Mouse (Mus musculus): Measurements from ENCODE around the gene Pi4k2a. TPM values are rescaled to one million over a fixed set of nuclear protein-coding genes. Genes with fewer than 3 reads are reported as not detected.

Pi4k2a gene
- polyA plus RNA-seq, 1 experiment from 2014 or later: 28.2 TPM

GRCm38 (mm10) chr19:42142757-42143156 is 52.5 kb downstream of the Pi4k2a start:
- Histone ChIP-seq H3K4me1 (replicated peaks) (peaks cover 8% of the 10 kb centered on the region), H3K27me3 (ENCODE audit: insufficient read depth, poor library complexity, severe bottlenecking) (peaks cover 26% of the 10 kb centered on the region), H3K9me3 (no peaks in the 10 kb centered on the region), H3K27ac (no peak overlapping the region), H3K4me3 (no peak overlapping the region), H3K36me3 (no peaks in the 10 kb centered on the region)
- DNase-seq (ENCODE audit: low spot score): no peak
- whole genome bisulfite sequencing: 80% methylated on average over 2 of the region's 2 CpGs

GRCm38 (mm10) chr19:42144067-42144466 is 53.8 kb downstream of the Pi4k2a start:
- peaks cover 22% of the 10 kb centered on the region for H3K4me1 ChIP-seq (replicated peaks)
- no peaks in the 10 kb centered on the region for H3K9me3 ChIP-seq
- DNase-seq (ENCODE audit: low spot score): no peak
- no peak overlapping the region for H3K27ac ChIP-seq
- H3K27me3 ChIP-seq (ENCODE audit: insufficient read depth, poor library complexity, severe bottlenecking): peaks cover 39% of the 10 kb centered on the region
- WGBS: 64% methylated on average over 6 of the region's 6 CpGs
- H3K4me3 ChIP-seq: no peak overlapping the region
- no peaks in the 10 kb centered on the region for H3K36me3 ChIP-seq

DNA sequence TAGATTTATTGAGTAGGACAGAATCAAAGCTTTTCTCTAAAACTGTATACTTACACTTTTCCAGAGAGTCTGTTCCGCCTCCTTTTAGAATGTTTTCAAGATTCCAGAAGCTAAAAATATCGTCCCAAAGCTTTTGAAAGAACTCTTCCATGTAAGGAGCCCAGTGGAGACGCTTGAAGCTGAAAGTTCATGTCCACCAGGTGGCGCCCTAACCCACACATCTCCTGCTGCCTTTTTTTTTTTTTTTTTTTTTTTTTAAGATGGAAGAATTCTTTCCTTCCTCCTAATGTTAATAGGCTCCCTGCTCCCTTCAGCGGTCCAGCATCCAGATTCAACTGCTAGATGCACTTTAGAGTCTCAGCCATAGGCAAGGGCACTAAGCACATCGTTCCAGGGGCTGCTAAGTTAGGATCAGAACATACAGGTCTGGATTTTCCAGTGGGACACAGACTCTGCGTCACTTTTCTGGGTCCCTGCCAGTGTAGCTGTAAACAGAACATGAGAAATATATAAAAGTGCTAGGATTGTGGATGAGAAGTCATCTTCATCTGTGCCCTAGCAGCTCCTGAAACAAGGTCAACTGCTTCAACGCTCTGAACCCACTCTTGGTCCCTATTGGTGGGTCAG is 54.4 kb downstream of the Pi4k2a start:
- 30% methylated on average over 8 of the region's 8 CpGs for WGBS

DNA sequence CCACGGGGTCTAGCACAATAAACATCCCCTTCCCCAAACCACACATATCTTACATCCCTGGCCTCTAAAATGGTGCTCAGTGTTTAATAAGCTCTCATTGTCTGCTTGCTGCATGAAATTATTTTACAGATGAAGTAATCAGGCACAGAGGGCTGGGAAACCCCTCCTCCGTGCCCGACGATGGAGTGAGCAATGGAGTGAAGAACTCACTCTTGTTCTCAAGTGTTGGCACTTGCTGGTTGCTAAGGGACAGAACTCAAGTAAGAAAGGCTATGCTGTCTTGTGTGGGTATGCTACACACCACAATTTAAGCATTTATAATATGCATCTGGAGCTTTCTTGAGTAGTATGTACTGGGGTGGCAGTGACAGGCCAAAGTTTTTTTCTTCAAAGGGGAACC is 54.9 kb downstream of the Pi4k2a start:
- Histone ChIP-seq H3K9me3 (no peaks in the 10 kb centered on the region), H3K36me3 (no peaks in the 10 kb centered on the region), H3K27ac (no peak overlapping the region), H3K4me1 (replicated peaks) (peaks cover 28% of the 10 kb centered on the region), H3K27me3 (ENCODE audit: insufficient read depth, poor library complexity, severe bottlenecking) (peaks cover 48% of the 10 kb centered on the region), H3K4me3 (no peak overlapping the region)
- no peak for DNase-seq (ENCODE audit: low spot score)
- WGBS: 66% methylated on average over 4 of the region's 4 CpGs

More for the DNA sequence above, 54.4 kb downstream of the Pi4k2a start:
- no peaks in the 10 kb centered on the region for H3K9me3 ChIP-seq
- H3K27ac ChIP-seq: no peak overlapping the region
- peaks cover 26% of the 10 kb centered on the region for H3K4me1 ChIP-seq (replicated peaks)
- peaks cover 45% of the 10 kb centered on the region for H3K27me3 ChIP-seq (ENCODE audit: insufficient read depth, poor library complexity, severe bottlenecking)
- H3K4me3 ChIP-seq: no peak overlapping the region
- H3K36me3 ChIP-seq: no peaks in the 10 kb centered on the region
- DNase-seq (ENCODE audit: low spot score): peak; percentile 81

GRCm38 (mm10) chr19:42145731-42146130 is 55.5 kb downstream of the Pi4k2a start:
- Histone ChIP-seq H3K27ac (no peak overlapping the region), H3K36me3 (no peaks in the 10 kb centered on the region), H3K9me3 (no peaks in the 10 kb centered on the region), H3K4me3 (no peak overlapping the region), H3K27me3 (ENCODE audit: insufficient read depth, poor library complexity, severe bottlenecking) (peaks cover 48% of the 10 kb centered on the region), H3K4me1 (replicated peaks) (peaks cover 28% of the 10 kb centered on the region)
- WGBS: 95% methylated on average over 2 of the region's 2 CpGs
- no peak for DNase-seq (ENCODE audit: low spot score)

GRCm38 (mm10) chr19:42146276-42147010 is 56.2 kb downstream of the Pi4k2a start:
- Histone ChIP-seq H3K9me3 (no peaks in the 10 kb centered on the region), H3K27me3 (ENCODE audit: insufficient read depth, poor library complexity, severe bottlenecking) (peaks cover 48% of the 10 kb centered on the region), H3K4me3 (peak overlapping the region; percentile 67), H3K27ac (peak overlapping the region; percentile 87; the same call in 1 of the 2 replicates), H3K36me3 (no peaks in the 10 kb centered on the region), H3K4me1 (replicated peaks) (peaks cover 31% of the 10 kb centered on the region)
- no peak for DNase-seq (ENCODE audit: low spot score)
- 89% methylated on average over 9 of the region's 9 CpGs for WGBS

DNA sequence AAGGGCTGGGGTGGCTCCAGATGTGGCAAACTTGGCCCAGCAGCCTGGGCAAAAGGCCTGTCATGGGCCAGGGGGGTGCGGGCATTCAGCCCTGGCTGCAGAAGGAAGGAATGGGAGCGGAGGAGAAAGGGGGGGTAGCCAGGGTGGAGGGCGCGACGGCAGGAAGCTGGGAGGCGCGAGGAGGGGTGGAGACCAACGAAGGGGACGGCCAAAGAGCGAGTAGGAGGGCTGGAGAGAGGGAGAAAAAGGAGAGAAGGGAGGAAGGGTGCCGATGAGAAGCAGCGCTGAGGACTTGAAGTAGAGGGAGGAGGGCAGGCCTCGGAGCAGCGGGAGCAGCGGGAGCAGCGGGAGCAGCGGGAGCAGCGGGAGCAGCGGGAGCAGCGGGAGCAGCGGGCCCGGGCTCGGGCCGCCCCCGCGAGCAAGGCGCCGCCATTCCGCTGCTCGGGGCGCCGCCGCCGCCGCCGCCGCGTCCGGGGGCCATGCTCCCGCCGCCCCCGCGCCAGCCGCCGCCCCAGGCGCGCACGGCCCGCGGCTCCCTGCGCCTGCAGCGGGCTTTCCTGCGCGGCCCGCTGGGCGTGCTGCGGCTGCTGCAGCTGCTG is 57.0 kb downstream of the Pi4k2a start, which contains the start of gene Marveld1:
Marveld1 (plus strand) TSS at position 231 of the 599 bp plus-strand sequence.
- peak within 1 kb of the TSS; percentile 67 for H3K4me3 ChIP-seq
- H3K9me3 ChIP-seq: no peaks in the 10 kb centered on the region
- 3% methylated on average over 54 of the region's 57 CpGs for WGBS
- H3K27ac ChIP-seq: peak within 1 kb of the TSS; percentile 87
- peaks cover 36% of the 10 kb centered on the region for H3K4me1 ChIP-seq (replicated peaks)
- H3K36me3 ChIP-seq: no peaks in the 10 kb centered on the region
- peaks cover 48% of the 10 kb centered on the region for H3K27me3 ChIP-seq (ENCODE audit: insufficient read depth, poor library complexity, severe bottlenecking)
- DNase-seq (ENCODE audit: low spot score): peak; percentile 56

- peak; percentile 74 for DNase-seq (ENCODE audit: low spot score)
- no peaks in the 10 kb centered on the region for H3K36me3 ChIP-seq
- H3K27ac ChIP-seq: peak overlapping the region; percentile 87
- H3K4me1 ChIP-seq (replicated peaks): peaks cover 38% of the 10 kb centered on the region
- no peaks in the 10 kb centered on the region for H3K9me3 ChIP-seq
- peak overlapping the region; percentile 67 for H3K4me3 ChIP-seq
- under 1% methylated on average over 63 of the region's 63 CpGs for WGBS
- H3K27me3 ChIP-seq (ENCODE audit: insufficient read depth, poor library complexity, severe bottlenecking): peaks cover 48% of the 10 kb centered on the region
These were observed 57.7 kb downstream of the Pi4k2a start for GRCm38 (mm10) chr19:42147769-42148568.

DNA sequence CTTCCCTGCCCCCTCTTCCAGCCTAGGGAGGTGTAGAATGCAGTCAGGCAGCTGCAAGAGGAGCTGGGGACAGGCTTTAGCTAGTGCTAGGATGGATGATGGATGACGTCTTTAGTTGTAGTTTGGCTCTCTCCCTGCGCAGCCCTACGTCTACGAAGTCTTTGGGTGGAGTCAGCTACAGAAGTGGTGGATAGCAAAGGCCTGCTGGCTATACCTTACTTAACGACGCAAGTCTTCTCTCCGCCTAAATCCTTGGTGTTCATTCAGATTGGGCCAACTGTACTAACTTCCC is 58.2 kb downstream of the Pi4k2a start:
- 21% methylated on average over 7 of the region's 7 CpGs for WGBS
- H3K27me3 ChIP-seq (ENCODE audit: insufficient read depth, poor library complexity, severe bottlenecking): peaks cover 48% of the 10 kb centered on the region
- H3K4me3 ChIP-seq: peak overlapping the region; percentile 67
- no peaks in the 10 kb centered on the region for H3K9me3 ChIP-seq
- DNase-seq (ENCODE audit: low spot score): no peak
- H3K4me1 ChIP-seq (replicated peaks): peaks cover 38% of the 10 kb centered on the region
- no peak overlapping the region for H3K27ac ChIP-seq
- no peaks in the 10 kb centered on the region for H3K36me3 ChIP-seq

GRCm38 (mm10) chr19:42151990-42152389 is 61.7 kb downstream of the Pi4k2a start:
- Histone ChIP-seq H3K4me1 (replicated peaks) (peaks cover 36% of the 10 kb centered on the region), H3K27me3 (ENCODE audit: insufficient read depth, poor library complexity, severe bottlenecking) (peaks cover 25% of the 10 kb centered on the region), H3K27ac (no peak overlapping the region), H3K4me3 (no peak overlapping the region), H3K36me3 (no peaks in the 10 kb centered on the region), H3K9me3 (no peaks in the 10 kb centered on the region)
- peak; percentile 86 for DNase-seq (ENCODE audit: low spot score)
- WGBS: 8% methylated on average over 6 of the region's 6 CpGs

DNA sequence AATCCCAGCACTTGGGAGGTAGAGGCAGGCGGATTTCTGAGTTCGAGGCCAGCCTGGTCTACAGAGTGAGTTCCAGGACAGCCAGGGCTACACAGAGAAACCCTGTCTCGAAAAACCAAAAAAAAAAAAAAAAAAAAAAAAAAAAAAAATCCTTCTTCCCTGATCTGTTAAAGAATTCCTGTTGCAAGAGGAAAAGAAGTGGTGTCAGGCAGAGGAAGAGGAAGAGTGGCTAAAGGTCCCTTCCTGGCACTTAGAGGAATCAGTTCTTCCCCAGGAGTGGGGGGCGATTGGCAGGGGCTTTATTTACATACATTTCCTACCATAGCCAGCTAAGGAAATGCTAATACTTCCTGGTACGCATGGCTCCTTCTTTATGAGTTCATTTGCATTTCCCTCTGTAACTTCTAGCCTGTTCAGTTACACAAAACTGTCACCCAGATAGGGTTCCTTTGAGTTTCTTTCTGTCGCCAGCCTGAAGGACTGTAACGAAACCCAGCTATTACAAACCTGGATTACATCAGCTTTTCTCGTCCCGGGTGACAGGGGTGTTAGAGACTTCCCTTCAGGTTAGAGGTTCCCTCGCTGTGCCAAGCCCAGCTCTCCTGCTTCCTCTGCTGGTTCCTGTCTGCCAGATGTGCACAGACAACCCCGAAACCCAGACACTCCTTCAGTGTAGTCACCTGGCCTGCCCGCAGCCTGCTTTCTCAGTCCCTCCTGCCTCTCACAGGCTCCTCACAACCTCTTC is 67.4 kb downstream of the Pi4k2a start:
- H3K27ac ChIP-seq: peak overlapping the region; percentile 70
- peaks cover 14% of the 10 kb centered on the region for H3K4me1 ChIP-seq (replicated peaks)
- 75% methylated on average over 12 of the region's 12 CpGs for WGBS

More for the DNA sequence above, 67.4 kb downstream of the Pi4k2a start:
- H3K4me3 ChIP-seq: no peak overlapping the region
- no peaks in the 10 kb centered on the region for H3K27me3 ChIP-seq (ENCODE audit: insufficient read depth, poor library complexity, severe bottlenecking)
- DNase-seq (ENCODE audit: low spot score): no peak
- no peaks in the 10 kb centered on the region for H3K36me3 ChIP-seq
- H3K9me3 ChIP-seq: no peaks in the 10 kb centered on the region

Measured in hindbrain, embryonic 10.5 days (tissue).